Mouse (Mus musculus): ENCODE measurements around the gene Bcl10. TPM values are rescaled to one million over a fixed set of nuclear protein-coding genes. Genes with fewer than 3 reads are reported as not detected.
"Not testable (repeated sequence)": the region's sequence is repeated elsewhere in the genome, so short reads cannot be mapped to it uniquely, and the experiment has no call there.

Bcl10 gene
- polyA plus RNA-seq, 1 experiment from 2014 or later: 40.7 TPM

GRCm38 (mm10) chr3:145890346-145891132 is 32.1 kb upstream of the Bcl10 start:
- Histone ChIP-seq H3K4me2 (no peak overlapping the region), H3K9me3 (no peaks in the 10 kb centered on the region), H3K4me3 (no peak overlapping the region), H3K27ac (replicated peaks) (peak overlapping the region; percentile 75), H3K9ac (no peak overlapping the region), H3K4me1 (replicated peaks) (peaks cover 46% of the 10 kb centered on the region), H3K27me3 (no peaks in the 10 kb centered on the region), H3K36me3 (peaks cover 4% of the 10 kb centered on the region; the same call in 1 of the 2 replicates)
- ATAC-seq (ENCODE audit: low read depth): peak; percentile 89
- WGBS: 36% methylated on average over 18 of the region's 18 CpGs

- peaks cover 36% of the 10 kb centered on the region for H3K4me1 ChIP-seq (replicated peaks)
- no peak overlapping the region for H3K9ac ChIP-seq
- ATAC-seq (ENCODE audit: low read depth): no peak
- H3K36me3 ChIP-seq: peaks cover 6% of the 10 kb centered on the region; the same call in 1 of the 2 replicates
- WGBS: 86% methylated on average over 3 of the region's 3 CpGs
- no peaks in the 10 kb centered on the region for H3K27me3 ChIP-seq
- H3K9me3 ChIP-seq: no peaks in the 10 kb centered on the region
- H3K4me2 ChIP-seq: no peak overlapping the region
- H3K27ac ChIP-seq (replicated peaks): no peak overlapping the region
- no peak overlapping the region for H3K4me3 ChIP-seq
Measured at GRCm38 (mm10) chr3:145892451-145892850, 30.2 kb upstream of the Bcl10 start.

- 0 out of 2 replicates have a peak overlapping the region, but pooled peaks have one; percentile 52 for H3K27ac ChIP-seq (replicated peaks)
- no peak overlapping the region for H3K4me3 ChIP-seq
- no peaks in the 10 kb centered on the region for H3K9me3 ChIP-seq
- no peaks in the 10 kb centered on the region for H3K27me3 ChIP-seq
- WGBS: 37% methylated on average over 12 of the region's 12 CpGs
- H3K9ac ChIP-seq: no peak overlapping the region
- H3K4me1 ChIP-seq (replicated peaks): peaks cover 36% of the 10 kb centered on the region
- peaks cover 4% of the 10 kb centered on the region; the same call in 1 of the 2 replicates for H3K36me3 ChIP-seq
- H3K4me2 ChIP-seq: no peak overlapping the region
- ATAC-seq (ENCODE audit: low read depth): peak; percentile 46; the same call in 1 of the 2 replicates
Measured at GRCm38 (mm10) chr3:145894131-145894530, 28.5 kb upstream of the Bcl10 start.

GRCm38 (mm10) chr3:145897749-145898148 is 24.9 kb upstream of the Bcl10 start:
- 80% methylated on average over 11 of the region's 11 CpGs for WGBS
- 0 out of 2 replicates have a peak, but pooled peaks cover 3% of the 10 kb centered on the region for H3K36me3 ChIP-seq
- no peak for ATAC-seq (ENCODE audit: low read depth)
- H3K4me3 ChIP-seq: no peak overlapping the region
- H3K27ac ChIP-seq (replicated peaks): no peak overlapping the region
- H3K4me1 ChIP-seq (replicated peaks): peaks cover 16% of the 10 kb centered on the region
- H3K9ac ChIP-seq: no peak overlapping the region
- no peak overlapping the region for H3K4me2 ChIP-seq
- H3K9me3 ChIP-seq: no peaks in the 10 kb centered on the region
- H3K27me3 ChIP-seq: no peaks in the 10 kb centered on the region

GRCm38 (mm10) chr3:145899832-145900231 is 22.8 kb upstream of the Bcl10 start:
- Histone ChIP-seq H3K27me3 (no peaks in the 10 kb centered on the region), H3K4me3 (no peak overlapping the region), H3K36me3 (0 out of 2 replicates have a peak, but pooled peaks cover 3% of the 10 kb centered on the region), H3K9ac (no peak overlapping the region), H3K4me2 (no peak overlapping the region), H3K4me1 (replicated peaks) (no peaks in the 10 kb centered on the region), H3K9me3 (no peaks in the 10 kb centered on the region), H3K27ac (replicated peaks) (no peak overlapping the region)
- no peak for ATAC-seq (ENCODE audit: low read depth)
- WGBS: 86% methylated on average over 8 of the region's 8 CpGs

GRCm38 (mm10) chr3:145903530-145903929 is 19.1 kb upstream of the Bcl10 start:
- Histone ChIP-seq H3K27ac (replicated peaks) (no peak overlapping the region), H3K36me3 (no peaks in the 10 kb centered on the region), H3K4me2 (no peak overlapping the region), H3K4me3 (no peak overlapping the region), H3K9ac (no peak overlapping the region), H3K27me3 (no peaks in the 10 kb centered on the region), H3K4me1 (replicated peaks) (no peaks in the 10 kb centered on the region), H3K9me3 (no peaks in the 10 kb centered on the region)
- 80% methylated on average over 8 of the region's 8 CpGs for WGBS
- ATAC-seq (ENCODE audit: low read depth): no peak

- H3K9ac ChIP-seq: 0 out of 2 replicates have a peak overlapping the region, but pooled peaks have one; percentile 22
- H3K9me3 ChIP-seq: no peaks in the 10 kb centered on the region
- peak; percentile 63 for ATAC-seq (ENCODE audit: low read depth)
- no peaks in the 10 kb centered on the region for H3K4me1 ChIP-seq (replicated peaks)
- peak overlapping the region; percentile 39 for H3K4me2 ChIP-seq
- 53% methylated on average over 22 of the region's 22 CpGs for WGBS
- no peak overlapping the region for H3K4me3 ChIP-seq
- H3K27ac ChIP-seq (replicated peaks): no peak overlapping the region
- no peaks in the 10 kb centered on the region for H3K27me3 ChIP-seq
- no peaks in the 10 kb centered on the region for H3K36me3 ChIP-seq
Measured at GRCm38 (mm10) chr3:145904850-145905776, 17.5 kb upstream of the Bcl10 start.

GRCm38 (mm10) chr3:145906582-145906981 is 16.0 kb upstream of the Bcl10 start:
- H3K27ac ChIP-seq (replicated peaks): no peak overlapping the region
- no peaks in the 10 kb centered on the region for H3K4me1 ChIP-seq (replicated peaks)
- no peaks in the 10 kb centered on the region for H3K27me3 ChIP-seq
- no peak overlapping the region for H3K4me3 ChIP-seq
- ATAC-seq (ENCODE audit: low read depth): no peak
- H3K36me3 ChIP-seq: no peaks in the 10 kb centered on the region
- H3K9ac ChIP-seq: no peak overlapping the region
- no peak overlapping the region for H3K4me2 ChIP-seq
- WGBS: 93% methylated on average over 9 of the region's 9 CpGs
- no peaks in the 10 kb centered on the region for H3K9me3 ChIP-seq

GRCm38 (mm10) chr3:145912512-145912911 is 10.1 kb upstream of the Bcl10 start:
- Histone ChIP-seq H3K9ac (no peak overlapping the region), H3K27ac (replicated peaks) (no peak overlapping the region), H3K36me3 (no peaks in the 10 kb centered on the region), H3K4me1 (replicated peaks) (no peaks in the 10 kb centered on the region), H3K4me3 (no peak overlapping the region), H3K9me3 (no peaks in the 10 kb centered on the region), H3K27me3 (no peaks in the 10 kb centered on the region), H3K4me2 (no peak overlapping the region)
- 90% methylated on average over 7 of the region's 7 CpGs for WGBS
- no peak for ATAC-seq (ENCODE audit: low read depth)

- Histone ChIP-seq H3K9ac (no peak overlapping the region), H3K27ac (replicated peaks) (no peak overlapping the region), H3K9me3 (no peaks in the 10 kb centered on the region), H3K4me3 (no peak overlapping the region), H3K4me2 (no peak overlapping the region), H3K4me1 (replicated peaks) (no peaks in the 10 kb centered on the region), H3K36me3 (no peaks in the 10 kb centered on the region), H3K27me3 (no peaks in the 10 kb centered on the region)
- 85% methylated on average over 6 of the region's 6 CpGs for WGBS
- no peak for ATAC-seq (ENCODE audit: low read depth)
Measured at GRCm38 (mm10) chr3:145913263-145913662, 9.3 kb upstream of the Bcl10 start.

GRCm38 (mm10) chr3:145913942-145914341 is 8.7 kb upstream of the Bcl10 start:
- not testable (repeated sequence) for H3K4me3 ChIP-seq; H3K4me1 ChIP-seq (replicated peaks); H3K9ac ChIP-seq; H3K4me2 ChIP-seq; H3K27ac ChIP-seq (replicated peaks); ATAC-seq (ENCODE audit: low read depth); H3K9me3 ChIP-seq; H3K36me3 ChIP-seq; H3K27me3 ChIP-seq
- 75% methylated on average over 7 of the region's 7 CpGs for WGBS

GRCm38 (mm10) chr3:145916374-145916773 is 6.2 kb upstream of the Bcl10 start:
- WGBS: 94% methylated on average over 5 of the region's 5 CpGs
- H3K9me3 ChIP-seq: no peaks in the 10 kb centered on the region
- no peak overlapping the region for H3K27ac ChIP-seq (replicated peaks)
- no peak overlapping the region for H3K4me2 ChIP-seq
- H3K27me3 ChIP-seq: no peaks in the 10 kb centered on the region
- H3K36me3 ChIP-seq: no peaks in the 10 kb centered on the region
- H3K4me1 ChIP-seq (replicated peaks): no peaks in the 10 kb centered on the region
- no peak for ATAC-seq (ENCODE audit: low read depth)
- no peak overlapping the region for H3K4me3 ChIP-seq
- H3K9ac ChIP-seq: no peak overlapping the region
